Mouse (Mus musculus) neural tube, embryonic 12.5 days (tissue): Measurements from ENCODE around the gene Arl15. TPM values are rescaled to one million over a fixed set of nuclear protein-coding genes. Genes with fewer than 3 reads are reported as not detected.
"Not testable (repeated sequence)": the region's sequence is repeated elsewhere in the genome, so short reads cannot be mapped to it uniquely, and the experiment has no call there.

ENCODE experiments used
- ATAC-seq: fragments of 200-750 bp; cut with Nextera tagmentation; 2 replicates; pipeline ENCODE4 v1.8.0; 2017; ENCODE audit warnings: low read depth, mild to moderate bottlenecking, moderate TSS enrichment, moderate library complexity; ENCODE audit not compliant: low FRiP score
- H3K27ac ChIP-seq: fragments of 300-500 bp; sonication (generic); 2 replicates; pipeline ENCODE4 v1.5.1; 2016
- H3K27me3 ChIP-seq: fragments of 300-500 bp; sonication (generic); replicated peaks from 2 replicates; pipeline ENCODE4 v1.6.1; 2016; ENCODE audit warnings: mild to moderate bottlenecking
- H3K36me3 ChIP-seq: fragments of 300-500 bp; sonication (generic); 2 replicates; pipeline ENCODE4 v1.6.1; 2016; ENCODE audit warnings: mild to moderate bottlenecking
- H3K4me1 ChIP-seq: fragments of 300-500 bp; sonication (generic); 2 replicates; pipeline ENCODE4 v1.6.1; 2016
- H3K4me2 ChIP-seq: fragments of 300-500 bp; sonication (generic); replicated peaks from 2 replicates; pipeline ENCODE4 v1.6.1; 2016; ENCODE audit warnings: mild to moderate bottlenecking
- H3K4me3 ChIP-seq: fragments of 300-500 bp; sonication (generic); 2 replicates; pipeline ENCODE4 v1.5.1; 2016
- H3K9ac ChIP-seq: fragments of 300-500 bp; sonication (generic); 2 replicates; pipeline ENCODE4 v1.6.1; 2016; ENCODE audit warnings: mild to moderate bottlenecking
- H3K9me3 ChIP-seq: fragments of 300-500 bp; sonication (generic); 2 replicates; pipeline ENCODE4 v1.6.1; 2016; ENCODE audit warnings: mild to moderate bottlenecking
- WGBS: fragments of 180-500 bp; shearing (Covaris S2); methylation state at CpG from one replicate; pipeline ENCODE4 v1.1.7; 2016; 5-methylcytosine and 5-hydroxymethylcytosine counted together
- polyA plus RNA-seq: library from polyadenylated mRNA; unstranded; fragments of >200 nt; fragmentation: Nextera tagmentation; extraction: Ambion mirVana; gene quantifications from 2 replicates; pipeline ENCODE4 v1.2.1, GENCODE M21; 2016

The Arl15 gene
- polyA plus RNA-seq, 1 experiment from 2014 or later = 13.1 TPM

GRCm38 (mm10) chr13:113775244-113776140 lies 18.8 kb upstream of the Arl15 start:
- ATAC-seq = no peak
- Histone ChIP-seq H3K9me3 (no peaks in the 10 kb centered on the region), H3K36me3 (no peaks in the 10 kb centered on the region), H3K4me3 (no peak overlapping the region), H3K27ac (no peak overlapping the region), H3K4me1 (no peaks in the 10 kb centered on the region), H3K9ac (no peak overlapping the region), H3K27me3 (no peaks in the 10 kb centered on the region), H3K4me2 (no peak overlapping the region)
- WGBS = 76% methylated on average over 10 of the region's 10 CpGs

GRCm38 (mm10) chr13:113785803-113786202 lies 8.5 kb upstream of the Arl15 start:
- Histone ChIP-seq H3K9me3 (no peaks in the 10 kb centered on the region), H3K27me3 (no peaks in the 10 kb centered on the region), H3K36me3 (no peaks in the 10 kb centered on the region), H3K4me2 (no peak overlapping the region), H3K4me3 (no peak overlapping the region), H3K9ac (no peak overlapping the region), H3K4me1 (no peaks in the 10 kb centered on the region), H3K27ac (no peak overlapping the region)
- WGBS = 58% methylated on average over 5 of the region's 5 CpGs
- no peak for ATAC-seq

- no peaks in the 10 kb centered on the region for H3K9me3 ChIP-seq
- no peaks in the 10 kb centered on the region for H3K4me1 ChIP-seq
- no peak overlapping the region for H3K4me2 ChIP-seq
- H3K27me3 ChIP-seq = no peaks in the 10 kb centered on the region
- 80% methylated on average over 8 of the region's 8 CpGs for WGBS
- ATAC-seq = no peak
- H3K4me3 ChIP-seq = no peak overlapping the region
- H3K27ac ChIP-seq = no peak overlapping the region
- no peak overlapping the region for H3K9ac ChIP-seq
- H3K36me3 ChIP-seq = no peaks in the 10 kb centered on the region
Observed at GRCm38 (mm10) chr13:113787136-113787535, 7.2 kb upstream of the Arl15 start.

GRCm38 (mm10) chr13:113790016-113790415 lies 4.3 kb upstream of the Arl15 start:
- H3K27me3 ChIP-seq, H3K9me3 ChIP-seq, H3K9ac ChIP-seq, H3K4me1 ChIP-seq, H3K4me3 ChIP-seq, H3K27ac ChIP-seq, H3K4me2 ChIP-seq, ATAC-seq, H3K36me3 ChIP-seq: not testable (repeated sequence)
- whole genome bisulfite sequencing = 93% methylated on average over 3 of the region's 3 CpGs

- H3K4me1 ChIP-seq = peaks cover 14% of the 10 kb centered on the region
- H3K36me3 ChIP-seq = no peaks in the 10 kb centered on the region
- no peak for ATAC-seq
- H3K27ac ChIP-seq = peak overlapping the region; percentile 77
- H3K4me2 ChIP-seq = peak overlapping the region; percentile 65
- H3K9me3 ChIP-seq = no peaks in the 10 kb centered on the region
- peak overlapping the region; percentile 66 for H3K4me3 ChIP-seq
- peak overlapping the region; percentile 73 for H3K9ac ChIP-seq
- WGBS = 73% methylated on average over 9 of the region's 9 CpGs
- H3K27me3 ChIP-seq = no peaks in the 10 kb centered on the region
Observed at GRCm38 (mm10) chr13:113793637-113794036, 668 bp upstream of the Arl15 start.

- peak overlapping the region; percentile 62 for H3K27ac ChIP-seq
- peaks cover 14% of the 10 kb centered on the region for H3K4me1 ChIP-seq
- no peaks in the 10 kb centered on the region for H3K27me3 ChIP-seq
- peak; percentile 73 for ATAC-seq
- 3% methylated on average over 52 of the region's 52 CpGs for WGBS
- peak overlapping the region; percentile 66 for H3K4me3 ChIP-seq
- H3K9ac ChIP-seq = peak overlapping the region; percentile 85
- H3K9me3 ChIP-seq = no peaks in the 10 kb centered on the region
- no peaks in the 10 kb centered on the region for H3K36me3 ChIP-seq
- peak overlapping the region; percentile 71 for H3K4me2 ChIP-seq
Observed at GRCm38 (mm10) chr13:113794705-113795655, 675 bp downstream of the Arl15 start.

- WGBS = 94% methylated on average over 6 of the region's 6 CpGs
- ATAC-seq = no peak
- Histone ChIP-seq H3K4me2 (no peak overlapping the region), H3K4me3 (no peak overlapping the region), H3K9me3 (no peaks in the 10 kb centered on the region), H3K27me3 (no peaks in the 10 kb centered on the region), H3K36me3 (no peaks in the 10 kb centered on the region), H3K9ac (no peak overlapping the region), H3K27ac (no peak overlapping the region), H3K4me1 (peaks cover 19% of the 10 kb centered on the region)
Observed at GRCm38 (mm10) chr13:113797378-113797777, 3.1 kb downstream of the Arl15 start.

GRCm38 (mm10) chr13:113799361-113799760 lies 5.1 kb downstream of the Arl15 start:
- no peaks in the 10 kb centered on the region for H3K36me3 ChIP-seq
- H3K4me2 ChIP-seq = no peak overlapping the region
- no peak overlapping the region for H3K9ac ChIP-seq
- no peaks in the 10 kb centered on the region for H3K27me3 ChIP-seq
- ATAC-seq = no peak
- H3K4me1 ChIP-seq = peaks cover 19% of the 10 kb centered on the region
- 93% methylated on average over 4 of the region's 4 CpGs for WGBS
- H3K9me3 ChIP-seq = no peaks in the 10 kb centered on the region
- H3K4me3 ChIP-seq = no peak overlapping the region
- no peak overlapping the region for H3K27ac ChIP-seq

GRCm38 (mm10) chr13:113800246-113800645 lies 5.9 kb downstream of the Arl15 start:
- Histone ChIP-seq H3K36me3 (no peaks in the 10 kb centered on the region), H3K27me3 (no peaks in the 10 kb centered on the region), H3K9ac (no peak overlapping the region), H3K4me1 (peaks cover 19% of the 10 kb centered on the region), H3K9me3 (no peaks in the 10 kb centered on the region), H3K4me3 (no peak overlapping the region), H3K4me2 (no peak overlapping the region), H3K27ac (no peak overlapping the region)
- no peak for ATAC-seq
- WGBS = 89% methylated on average over 4 of the region's 4 CpGs

- WGBS = 95% methylated on average over 9 of the region's 9 CpGs
- no peaks in the 10 kb centered on the region for H3K9me3 ChIP-seq
- no peaks in the 10 kb centered on the region for H3K36me3 ChIP-seq
- H3K27me3 ChIP-seq = no peaks in the 10 kb centered on the region
- no peak overlapping the region for H3K4me3 ChIP-seq
- H3K27ac ChIP-seq = no peak overlapping the region
- no peak for ATAC-seq
- H3K9ac ChIP-seq = no peak overlapping the region
- H3K4me1 ChIP-seq = peaks cover 5% of the 10 kb centered on the region; the same call in 1 of the 2 replicates
- no peak overlapping the region for H3K4me2 ChIP-seq
Observed at GRCm38 (mm10) chr13:113802571-113802970, 8.3 kb downstream of the Arl15 start.

- no peak for ATAC-seq
- 94% methylated on average over 2 of the region's 2 CpGs for WGBS
Observed at GRCm38 (mm10) chr13:113811141-113811540, 16.8 kb downstream of the Arl15 start.

More at GRCm38 (mm10) chr13:113811141-113811540, 16.8 kb downstream of the Arl15 start:
- no peaks in the 10 kb centered on the region for H3K36me3 ChIP-seq
- H3K4me1 ChIP-seq = peaks cover 29% of the 10 kb centered on the region
- H3K27ac ChIP-seq = no peak overlapping the region
- no peaks in the 10 kb centered on the region for H3K27me3 ChIP-seq
- no peak overlapping the region for H3K9ac ChIP-seq
- no peak overlapping the region for H3K4me2 ChIP-seq
- H3K4me3 ChIP-seq = no peak overlapping the region
- H3K9me3 ChIP-seq = no peaks in the 10 kb centered on the region
